Mouse (Mus musculus): ENCODE measurements at regions not wholly inside any gene's neighbourhood (a gene's known extent, or its start where the extent isn't known, plus 50 kb on each side); places are given as distances from the start of the nearest gene placed in this dataset.

DNA sequence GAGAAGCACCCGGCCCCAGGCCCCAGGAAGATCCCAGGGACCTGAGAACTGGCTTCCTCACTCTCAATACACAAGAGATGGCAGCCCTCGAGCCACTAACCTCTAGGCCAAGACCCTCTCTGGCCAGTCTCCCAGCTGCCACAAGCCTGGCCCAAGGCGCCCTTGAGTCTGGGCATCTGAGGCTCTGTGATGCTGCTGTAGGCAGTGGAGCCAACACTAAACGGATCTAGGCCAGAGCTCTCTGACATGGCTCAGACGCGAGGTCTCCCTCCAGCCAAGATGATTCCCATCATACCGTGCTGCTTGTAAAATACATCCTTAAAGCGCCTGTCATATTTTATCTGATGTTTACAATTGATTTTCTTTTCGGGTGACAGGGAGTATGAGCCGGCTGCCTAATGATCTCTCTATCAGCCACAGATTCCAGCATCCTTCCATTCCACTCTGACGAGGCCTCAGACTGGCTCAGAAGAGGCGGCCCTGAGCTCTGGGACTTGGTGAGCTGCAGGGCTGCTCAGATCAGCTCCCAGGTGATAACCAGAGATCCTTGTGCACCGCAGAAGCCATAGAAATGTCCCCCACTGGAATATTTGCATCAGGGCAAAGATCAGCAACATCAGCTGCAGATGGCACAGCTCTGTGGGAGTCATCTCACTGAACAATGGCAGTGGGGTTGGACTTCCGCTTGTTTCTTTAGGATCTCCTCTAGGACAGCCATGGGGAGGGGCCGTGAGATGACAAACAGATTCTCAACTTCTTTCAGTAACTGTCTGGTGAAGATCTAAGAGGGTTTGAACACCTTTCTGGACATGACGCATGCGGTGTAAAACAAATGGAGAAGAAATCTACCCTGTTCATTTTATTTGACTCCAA is 60.1 kb upstream of the Zfp423 start:
- peak; percentile 78; the same call in 1 of the 2 replicates for ATAC-seq (ENCODE audit: borderline replicate concordance, extremely low read depth, low FRiP score, low TSS enrichment)
- Histone ChIP-seq H3K27ac (0 out of 2 replicates have a peak overlapping the region, but pooled peaks have one; percentile 52), H3K9ac (no peak overlapping the region), H3K9me3 (no peaks in the 10 kb centered on the region), H3K4me2 (no peak overlapping the region), H3K4me1 (peaks cover 3% of the 10 kb centered on the region), H3K36me3 (no peaks in the 10 kb centered on the region), H3K27me3 (no peaks in the 10 kb centered on the region), H3K4me3 (no peak overlapping the region)
- 50% methylated on average over 17 of the region's 17 CpGs for WGBS

DNA sequence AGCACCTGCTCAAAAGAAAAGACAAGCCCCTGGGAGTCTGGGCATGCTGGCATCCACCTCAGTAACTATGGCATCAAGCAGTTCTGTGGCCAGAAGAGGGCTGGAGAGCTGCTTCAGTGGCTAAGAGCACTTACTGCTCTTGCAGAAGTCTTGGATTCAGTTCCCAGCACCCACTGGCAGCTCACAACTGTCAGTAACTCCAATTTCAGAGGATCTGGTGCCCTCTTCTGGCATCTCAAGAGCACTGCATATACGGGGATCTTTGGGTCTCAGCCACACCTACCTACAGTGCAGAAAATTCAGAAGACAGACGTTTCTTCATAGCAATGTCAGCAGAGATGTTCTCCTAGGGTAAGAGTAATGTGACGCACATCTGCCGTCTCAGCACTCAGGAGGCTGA is 59.1 kb upstream of the Zfp423 start:
- Histone ChIP-seq H3K4me1 (peaks cover 6% of the 10 kb centered on the region), H3K27ac (no peak overlapping the region), H3K27me3 (no peaks in the 10 kb centered on the region; the same call in 1 of the 2 replicates), H3K36me3 (no peaks in the 10 kb centered on the region), H3K4me2 (no peak overlapping the region), H3K9ac (no peak overlapping the region), H3K9me3 (no peaks in the 10 kb centered on the region), H3K4me3 (no peak overlapping the region)
- 91% methylated on average over 4 of the region's 4 CpGs for WGBS
- ATAC-seq (ENCODE audit: borderline replicate concordance, extremely low read depth, low FRiP score, low TSS enrichment), result no peak

DNA sequence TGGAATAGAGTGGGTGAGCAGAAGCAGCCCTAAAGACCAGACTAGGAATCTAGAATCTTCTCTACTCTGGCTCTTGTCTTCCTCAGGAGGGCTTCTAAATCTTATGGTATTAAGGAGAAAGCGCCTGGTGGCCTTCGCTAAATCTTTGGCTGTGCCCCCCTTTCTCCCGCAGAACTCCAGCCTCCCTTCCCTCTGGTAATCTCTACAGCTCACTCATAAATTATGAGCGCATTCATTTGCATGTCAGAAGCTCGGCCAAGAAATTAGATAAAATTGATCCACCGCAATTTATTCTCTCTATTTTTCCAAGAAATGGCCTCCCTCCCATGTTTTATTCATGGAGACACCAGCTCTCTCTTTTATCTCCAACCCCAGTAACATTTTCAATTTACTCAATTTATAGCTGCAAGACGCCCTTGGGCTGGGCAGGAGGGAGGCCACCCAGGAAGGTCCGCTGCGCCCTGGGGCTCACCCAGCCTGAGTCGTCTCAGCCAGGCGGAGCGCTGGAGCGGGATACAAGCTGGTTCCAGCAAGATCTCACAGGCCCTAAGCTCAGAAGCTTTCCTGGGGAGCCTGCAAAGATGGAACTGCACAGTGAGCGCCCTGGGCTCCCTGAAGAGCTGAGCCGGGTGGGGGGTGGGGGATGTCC is 52.9 kb upstream of the Zfp423 start:
- Histone ChIP-seq H3K9me3 (no peaks in the 10 kb centered on the region), H3K27me3 (no peaks in the 10 kb centered on the region; the same call in 1 of the 2 replicates), H3K9ac (no peak overlapping the region), H3K4me2 (no peak overlapping the region), H3K27ac (no peak overlapping the region), H3K36me3 (no peaks in the 10 kb centered on the region), H3K4me3 (no peak overlapping the region), H3K4me1 (peaks cover 16% of the 10 kb centered on the region)
- ATAC-seq (ENCODE audit: borderline replicate concordance, extremely low read depth, low FRiP score, low TSS enrichment), result peak; percentile 65; the same call in 1 of the 2 replicates
- 59% methylated on average over 15 of the region's 15 CpGs for WGBS

DNA sequence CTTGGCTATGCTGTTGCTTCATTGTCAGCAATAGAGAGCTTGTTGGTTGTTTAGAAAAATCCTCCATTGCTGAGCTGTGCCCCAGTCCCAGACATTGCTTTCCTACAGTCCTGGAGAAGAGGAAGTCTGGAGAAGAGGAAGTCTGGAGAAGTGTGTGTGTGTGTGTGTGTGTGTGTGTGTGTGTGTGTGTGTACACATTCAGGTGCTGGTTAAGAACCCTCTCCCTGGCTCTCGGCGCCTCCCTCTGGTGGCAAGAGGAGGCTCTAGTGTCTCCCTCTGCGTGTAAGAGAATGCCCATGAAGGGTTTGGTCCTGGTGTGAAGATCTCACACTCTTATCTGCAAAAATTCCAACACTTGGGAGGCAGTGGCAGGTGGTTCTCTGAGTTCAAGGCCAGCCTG is 51.2 kb upstream of the Zfp423 start:
- Histone ChIP-seq H3K27me3 (no peaks in the 10 kb centered on the region; the same call in 1 of the 2 replicates), H3K4me3 (no peak overlapping the region), H3K27ac (0 out of 2 replicates have a peak overlapping the region, but pooled peaks have one; percentile 27), H3K9me3 (no peaks in the 10 kb centered on the region), H3K9ac (no peak overlapping the region), H3K4me1 (peaks cover 16% of the 10 kb centered on the region), H3K4me2 (no peak overlapping the region), H3K36me3 (no peaks in the 10 kb centered on the region)
- 25% methylated on average over 3 of the region's 3 CpGs for WGBS
- ATAC-seq (ENCODE audit: borderline replicate concordance, extremely low read depth, low FRiP score, low TSS enrichment), result no peak

DNA sequence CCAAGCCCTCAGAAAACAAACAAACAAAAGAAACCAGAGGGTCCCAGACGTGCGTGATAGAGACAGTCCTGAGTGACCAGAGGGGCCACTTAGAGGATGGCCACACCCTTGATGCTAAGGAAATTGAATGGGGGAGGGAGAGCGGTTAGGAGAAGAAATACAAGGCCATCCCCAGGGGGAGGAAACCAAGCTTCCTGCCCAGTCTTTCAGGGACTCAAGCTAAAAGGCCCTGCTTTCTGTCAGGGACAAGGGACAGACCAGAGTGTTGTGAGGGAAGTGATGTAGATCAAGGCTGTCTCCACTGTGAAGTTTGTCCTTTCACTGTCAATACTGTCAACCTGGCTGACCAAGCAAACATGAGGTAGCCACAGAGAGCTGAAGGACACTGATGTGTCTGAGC is 50.5 kb upstream of the Zfp423 start:
- no peak overlapping the region for H3K4me3 ChIP-seq
- no peaks in the 10 kb centered on the region for H3K9me3 ChIP-seq
- H3K36me3 ChIP-seq, result no peaks in the 10 kb centered on the region
- WGBS, result 56% methylated on average over 3 of the region's 3 CpGs
- no peaks in the 10 kb centered on the region; the same call in 1 of the 2 replicates for H3K27me3 ChIP-seq
- H3K4me1 ChIP-seq, result peaks cover 16% of the 10 kb centered on the region
- H3K4me2 ChIP-seq, result no peak overlapping the region
- peak overlapping the region; percentile 27 for H3K27ac ChIP-seq
- no peak for ATAC-seq (ENCODE audit: borderline replicate concordance, extremely low read depth, low FRiP score, low TSS enrichment)
- no peak overlapping the region for H3K9ac ChIP-seq
